In the genomic region with DNA sequence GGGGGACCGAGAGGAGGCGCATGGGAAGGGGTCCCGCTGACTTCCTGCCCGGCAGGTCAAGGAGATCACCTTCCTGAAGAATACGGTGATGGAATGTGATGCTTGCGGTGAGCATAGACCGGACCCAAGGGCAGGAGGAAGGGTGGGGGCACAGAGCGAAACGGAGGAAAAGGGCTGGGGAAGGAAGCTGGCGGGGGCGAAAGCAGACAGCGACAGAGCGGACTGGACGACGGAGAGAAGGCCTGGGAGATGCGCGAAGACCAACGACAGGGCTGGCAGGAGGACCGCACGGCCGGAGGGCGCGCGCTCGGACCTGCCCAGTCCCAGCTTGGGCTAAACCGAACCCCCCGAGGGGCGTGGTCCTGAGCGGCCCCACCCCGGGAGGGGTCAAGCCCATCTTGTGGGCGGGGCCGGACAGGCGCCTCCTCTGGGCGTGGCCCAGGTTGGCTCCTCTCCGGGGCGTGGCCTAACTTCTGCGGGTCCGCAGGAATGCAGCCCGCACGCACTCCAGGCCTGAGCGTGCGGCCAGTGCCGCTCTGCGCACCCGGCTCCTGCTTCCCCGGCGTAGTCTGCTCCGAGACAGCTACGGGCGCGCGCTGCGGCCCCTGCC, we compare ENCODE assay signal across 8 mouse cellular contexts. TPM values are rescaled to one million over a fixed set of nuclear protein-coding genes. Genes with fewer than 3 reads are reported as not detected.
DNase-seq lines count a peak whose midpoint lies in the region; ATAC-seq and TF ChIP-seq lines count a peak whose summit lies in the region.

No protein-coding gene starts in this region.

- peak overlapping the region; percentile 45 for H3K4me2 ChIP-seq in forebrain, postnatal 0 days (ENCODE audit: low read depth)
- peak overlapping the region; percentile 33 for H3K4me2 ChIP-seq in hindbrain, embryonic 11.5 days (replicated peaks; ENCODE audit: low read depth, low read length)
- peak overlapping the region; percentile 70 for H3K4me2 ChIP-seq in limb, embryonic 15.5 days
- peak overlapping the region; percentile 48 for H3K4me2 ChIP-seq in midbrain, embryonic 15.5 days
- peak overlapping the region; percentile 60 for H3K4me2 ChIP-seq in stomach, embryonic 14.5 days (replicated peaks; ENCODE audit: low read depth, low read length)

- DNase-seq in WW6 (ENCODE audit: low read depth, low spot score), result peak; percentile 85
- DNase-seq in cerebellum, adult 8-10 months, result peak; percentile 93
- no peak for DNase-seq in forebrain, postnatal 0 days
- peak; percentile 68 for DNase-seq in hindbrain, embryonic 11.5 days (ENCODE audit: low spot score)
- DNase-seq in frontal cortex, postnatal 36 days (ENCODE audit: low spot score in 2 of 2), result no peak

- peak overlapping the region; percentile 26 for H3K4me3 ChIP-seq in forebrain, postnatal 0 days (ENCODE audit: low read depth, low read length)
- H3K4me3 ChIP-seq in hindbrain, embryonic 11.5 days (ENCODE audit: low read depth, low read length), result peak overlapping the region; percentile 24
- H3K4me3 ChIP-seq in limb, embryonic 15.5 days, result peak overlapping the region; percentile 47
- H3K4me3 ChIP-seq in midbrain, embryonic 15.5 days, result peak overlapping the region; percentile 30
- H3K4me3 ChIP-seq in stomach, embryonic 14.5 days (ENCODE audit: low read depth, low read length), result peak overlapping the region; percentile 34

- H3K27ac ChIP-seq in forebrain, postnatal 0 days (ENCODE audit: low read depth, low read length), result no peak overlapping the region
- no peak overlapping the region for H3K27ac ChIP-seq in hindbrain, embryonic 11.5 days (ENCODE audit: low read depth, low read length)
- H3K27ac ChIP-seq in limb, embryonic 15.5 days, result 0 out of 2 replicates have a peak overlapping the region, but pooled peaks have one; percentile 8
- H3K27ac ChIP-seq in midbrain, embryonic 15.5 days, result no peak overlapping the region
- no peak overlapping the region for H3K27ac ChIP-seq in stomach, embryonic 14.5 days (ENCODE audit: low read length)

- WGBS in forebrain, postnatal 0 days, result 2% methylated on average over 51 of the region's 53 CpGs
- under 1% methylated on average over 40 of the region's 53 CpGs for WGBS in hindbrain, embryonic 11.5 days
- under 1% methylated on average over 45 of the region's 53 CpGs for WGBS in limb, embryonic 15.5 days
- under 1% methylated on average over 53 of the region's 53 CpGs for WGBS in midbrain, embryonic 15.5 days
- under 1% methylated on average over 52 of the region's 53 CpGs for WGBS in stomach, embryonic 14.5 days

- TF ChIP-seq CTCF in forebrain, postnatal 0 days (IDR thresholded peaks at IDR 0.05; ENCODE audit: low read depth), result no peak

- H3K27me3 ChIP-seq in forebrain, postnatal 0 days (ENCODE audit: insufficient read depth, low read length), result peaks cover 77% of the 10 kb centered on the region
- H3K27me3 ChIP-seq in hindbrain, embryonic 11.5 days (ENCODE audit: control insufficient read depth, insufficient read depth, low read length), result peaks cover 77% of the 10 kb centered on the region
- H3K27me3 ChIP-seq in limb, embryonic 15.5 days, result peaks cover 79% of the 10 kb centered on the region
- H3K27me3 ChIP-seq in midbrain, embryonic 15.5 days (replicated peaks), result peaks cover 80% of the 10 kb centered on the region
- H3K27me3 ChIP-seq in stomach, embryonic 14.5 days (ENCODE audit: control insufficient read depth, insufficient read depth, low read length), result peaks cover 64% of the 10 kb centered on the region

- H3K9me3 ChIP-seq in forebrain, postnatal 0 days (ENCODE audit: low read length), result no peaks in the 10 kb centered on the region
- H3K9me3 ChIP-seq in hindbrain, embryonic 11.5 days (ENCODE audit: control insufficient read depth, low read length), result no peaks in the 10 kb centered on the region
- H3K9me3 ChIP-seq in limb, embryonic 15.5 days, result no peaks in the 10 kb centered on the region
- no peaks in the 10 kb centered on the region for H3K9me3 ChIP-seq in midbrain, embryonic 15.5 days
- H3K9me3 ChIP-seq in stomach, embryonic 14.5 days (ENCODE audit: control insufficient read depth, low read depth, low read length), result no peaks in the 10 kb centered on the region

- H3K36me3 ChIP-seq in forebrain, postnatal 0 days (ENCODE audit: insufficient read depth), result no peaks in the 10 kb centered on the region
- H3K36me3 ChIP-seq in hindbrain, embryonic 11.5 days (ENCODE audit: control insufficient read depth, insufficient read depth, low read length), result no peaks in the 10 kb centered on the region
- no peaks in the 10 kb centered on the region for H3K36me3 ChIP-seq in limb, embryonic 15.5 days
- H3K36me3 ChIP-seq in midbrain, embryonic 15.5 days (replicated peaks), result no peaks in the 10 kb centered on the region
- H3K36me3 ChIP-seq in stomach, embryonic 14.5 days (ENCODE audit: control insufficient read depth, insufficient read depth, low read length), result no peaks in the 10 kb centered on the region

- ATAC-seq in forebrain, postnatal 0 days, result peak; percentile 38
- peak; percentile 76 for ATAC-seq in hindbrain, embryonic 11.5 days (ENCODE audit: low FRiP score)
- peak; percentile 57 for ATAC-seq in limb, embryonic 15.5 days (ENCODE audit: insufficient number of reproducible peaks, low FRiP score, low TSS enrichment, low read depth)
- peak; percentile 61 for ATAC-seq in midbrain, embryonic 15.5 days (replicated peaks)
- ATAC-seq in stomach, embryonic 14.5 days (ENCODE audit: insufficient number of reproducible peaks, insufficient read depth, low FRiP score, low read depth), result peak; percentile 66

- H3K4me1 ChIP-seq in forebrain, postnatal 0 days (ENCODE audit: insufficient read depth), result 0 out of 2 replicates have a peak, but pooled peaks cover 7% of the 10 kb centered on the region
- peaks cover 12% of the 10 kb centered on the region for H3K4me1 ChIP-seq in hindbrain, embryonic 11.5 days (replicated peaks; ENCODE audit: control insufficient read depth, insufficient read depth, low read length)
- peaks cover 65% of the 10 kb centered on the region for H3K4me1 ChIP-seq in limb, embryonic 15.5 days
- peaks cover 20% of the 10 kb centered on the region for H3K4me1 ChIP-seq in midbrain, embryonic 15.5 days
- peaks cover 10% of the 10 kb centered on the region; the same call in 1 of the 2 replicates for H3K4me1 ChIP-seq in stomach, embryonic 14.5 days (ENCODE audit: control insufficient read depth, insufficient read depth, low read length)

- 0 out of 2 replicates have a peak overlapping the region, but pooled peaks have one; percentile 22 for H3K9ac ChIP-seq in forebrain, postnatal 0 days
- 0 out of 2 replicates have a peak overlapping the region, but pooled peaks have one; percentile 7 for H3K9ac ChIP-seq in hindbrain, embryonic 11.5 days (ENCODE audit: low read depth, low read length)
- H3K9ac ChIP-seq in limb, embryonic 15.5 days, result peak overlapping the region; percentile 26; the same call in 1 of the 2 replicates
- H3K9ac ChIP-seq in midbrain, embryonic 15.5 days, result no peak overlapping the region
- H3K9ac ChIP-seq in stomach, embryonic 14.5 days (replicated peaks; ENCODE audit: low read depth, low read length), result no peak overlapping the region

RNA-seq across cellular contexts. Expression of gene Comp, which starts 1.1 kb away (rescaled TPM):
- total RNA-seq in forebrain, postnatal 0 days (2014; rRNA removed), result 0.81 TPM in 1 of 2 replicates, not detected in the other
- 0.05 and 0.29 TPM in 2 replicates for polyA plus RNA-seq in forebrain, postnatal 0 days (2015; fragmentation: Nextera tagmentation; extraction: Ambion mirVana)
- polyA plus RNA-seq in hindbrain, embryonic 11.5 days (2014; fragmentation: Nextera tagmentation; extraction: Ambion mirVana), result 0.08 and 0.11 TPM in 2 replicates
- polyA plus RNA-seq in limb, embryonic 15.5 days (2015; fragmentation: Nextera tagmentation; extraction: Ambion mirVana), result 101 and 104 TPM in 2 replicates
- 0.50 and 0.57 TPM in 2 replicates for polyA plus RNA-seq in midbrain, embryonic 15.5 days (2015; fragmentation: Nextera tagmentation; extraction: Ambion mirVana)
- polyA plus RNA-seq in stomach, embryonic 14.5 days (2014; fragmentation: Nextera tagmentation; extraction: Ambion mirVana), result 0.38 TPM in 1 of 2 replicates, not detected in the other

RNA-seq across cellular contexts. Expression of gene Upf1, which starts 21.3 kb away (rescaled TPM):
- total RNA-seq in forebrain, postnatal 0 days (2014; rRNA removed), result 28.1 and 38.7 TPM in 2 replicates
- polyA plus RNA-seq in forebrain, postnatal 0 days (2015; fragmentation: Nextera tagmentation; extraction: Ambion mirVana), result 7.1 and 9.0 TPM in 2 replicates
- 21.4 TPM in 2 replicates for polyA plus RNA-seq in hindbrain, embryonic 11.5 days (2014; fragmentation: Nextera tagmentation; extraction: Ambion mirVana)
- polyA plus RNA-seq in limb, embryonic 15.5 days (2015; fragmentation: Nextera tagmentation; extraction: Ambion mirVana), result 13.8 and 16.7 TPM in 2 replicates
- polyA plus RNA-seq in midbrain, embryonic 15.5 days (2015; fragmentation: Nextera tagmentation; extraction: Ambion mirVana), result 15.1 and 16.0 TPM in 2 replicates
- polyA plus RNA-seq in stomach, embryonic 14.5 days (2014; fragmentation: Nextera tagmentation; extraction: Ambion mirVana), result 17.0 and 17.1 TPM in 2 replicates

RNA-seq across cellular contexts. Expression of gene Gdf1, which starts 44.8 kb away (rescaled TPM):
- 8.1 and 9.3 TPM in 2 replicates for total RNA-seq in forebrain, postnatal 0 days (2014; rRNA removed)
- polyA plus RNA-seq in forebrain, postnatal 0 days (2015; fragmentation: Nextera tagmentation; extraction: Ambion mirVana), result 6.2 and 8.0 TPM in 2 replicates
- 1.3 TPM in 2 replicates for polyA plus RNA-seq in hindbrain, embryonic 11.5 days (2014; fragmentation: Nextera tagmentation; extraction: Ambion mirVana)
- 2.9 and 4.1 TPM in 2 replicates for polyA plus RNA-seq in limb, embryonic 15.5 days (2015; fragmentation: Nextera tagmentation; extraction: Ambion mirVana)
- 5.3 and 7.4 TPM in 2 replicates for polyA plus RNA-seq in midbrain, embryonic 15.5 days (2015; fragmentation: Nextera tagmentation; extraction: Ambion mirVana)
- polyA plus RNA-seq in stomach, embryonic 14.5 days (2014; fragmentation: Nextera tagmentation; extraction: Ambion mirVana), result 0.35 and 1.6 TPM in 2 replicates

RNA-seq across cellular contexts. Expression of gene Cers1, which starts 58.8 kb away (rescaled TPM):
- 52.5 and 58.4 TPM in 2 replicates for total RNA-seq in forebrain, postnatal 0 days (2014; rRNA removed)
- polyA plus RNA-seq in forebrain, postnatal 0 days (2015; fragmentation: Nextera tagmentation; extraction: Ambion mirVana), result 37.8 and 45.3 TPM in 2 replicates
- polyA plus RNA-seq in hindbrain, embryonic 11.5 days (2014; fragmentation: Nextera tagmentation; extraction: Ambion mirVana), result 5.7 and 6.2 TPM in 2 replicates
- 8.8 and 9.6 TPM in 2 replicates for polyA plus RNA-seq in limb, embryonic 15.5 days (2015; fragmentation: Nextera tagmentation; extraction: Ambion mirVana)
- 38.2 and 40.1 TPM in 2 replicates for polyA plus RNA-seq in midbrain, embryonic 15.5 days (2015; fragmentation: Nextera tagmentation; extraction: Ambion mirVana)
- polyA plus RNA-seq in stomach, embryonic 14.5 days (2014; fragmentation: Nextera tagmentation; extraction: Ambion mirVana), result 5.4 and 5.7 TPM in 2 replicates

Comparison
In these comparisons a context has a peak if more than half of its experiments do, and no peak if none do; other contexts are left out.
1. DNase-seq: peak in WW6 (single experiment), cerebellum, adult 8-10 months (single experiment) and hindbrain, embryonic 11.5 days (single experiment); none in forebrain, postnatal 0 days (single experiment) and frontal cortex, postnatal 36 days (0 of 2).
2. H3K9ac ChIP-seq: peak in forebrain, postnatal 0 days (single experiment), hindbrain, embryonic 11.5 days (single experiment) and limb, embryonic 15.5 days (single experiment); none in midbrain, embryonic 15.5 days (single experiment) and stomach, embryonic 14.5 days (single experiment).
3. RNA of gene Comp, which starts 1.1 kb away (polyA plus RNA-seq): 101 to 104 TPM in limb, embryonic 15.5 days; 0.50 to 0.57 TPM in midbrain, embryonic 15.5 days, 0.38 TPM in stomach, embryonic 14.5 days, 0.05 to 0.29 TPM in forebrain, postnatal 0 days and 0.08 to 0.11 TPM in hindbrain, embryonic 11.5 days; every median in the first group is over 10 times any median in the second.
4. Peak in every context shown above with its lines, with median percentiles within 50 percentile points of each other: ATAC-seq, H3K4me2 ChIP-seq and H3K4me3 ChIP-seq.